Mouse (Mus musculus) spleen, adult 2 months (tissue): ENCODE results near the gene Crtac1.

ENCODE experiments used
- CTCF ChIP-seq: fragments of 200-500 bp; IDR thresholded peaks from 2 replicates; pipeline ENCODE4 v1.5.1; 2011; ENCODE audit warnings: mild to moderate bottlenecking, inconsistent platforms; ENCODE audit not compliant: insufficient read depth, insufficient read length, insufficient replicate concordance; ENCODE audit errors: extremely low read depth
- POLR2A ChIP-seq: fragments of 200-500 bp; IDR thresholded peaks from 2 replicates; pipeline ENCODE4 v1.6.1; 2011; ENCODE audit warnings: low read depth, low read length, inconsistent platforms

GRCm38 (mm10) chr19:42317648-42318425 is 113.7 kb downstream of the Crtac1 start:
- no peak for TF ChIP-seq POLR2A
- TF ChIP-seq CTCF: no peak
